Mouse (Mus musculus): ENCODE results near the gene Lif.

Lif gene

DNA sequence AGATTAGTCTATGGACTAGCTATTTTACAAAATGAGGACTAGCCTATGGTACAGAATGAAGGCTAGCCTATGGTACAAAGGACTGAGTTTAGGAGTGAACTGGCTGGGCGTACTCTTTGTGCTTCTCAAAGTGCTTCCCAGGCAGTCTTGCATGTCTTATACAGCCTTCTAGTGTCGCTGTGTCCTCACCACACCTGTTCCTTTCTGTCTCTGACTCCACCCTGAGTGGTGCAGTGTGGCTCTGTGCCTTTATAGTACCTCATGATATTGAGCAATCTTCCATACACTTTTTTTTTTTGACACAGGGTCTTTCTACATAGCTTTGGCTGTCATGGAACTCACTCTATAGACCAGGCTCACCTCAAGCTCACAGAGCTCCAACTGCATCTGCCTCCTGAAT, 25.9 kb upstream of the Lif start:
- no peak for DNase-seq (ENCODE audit: low spot score)

DNA sequence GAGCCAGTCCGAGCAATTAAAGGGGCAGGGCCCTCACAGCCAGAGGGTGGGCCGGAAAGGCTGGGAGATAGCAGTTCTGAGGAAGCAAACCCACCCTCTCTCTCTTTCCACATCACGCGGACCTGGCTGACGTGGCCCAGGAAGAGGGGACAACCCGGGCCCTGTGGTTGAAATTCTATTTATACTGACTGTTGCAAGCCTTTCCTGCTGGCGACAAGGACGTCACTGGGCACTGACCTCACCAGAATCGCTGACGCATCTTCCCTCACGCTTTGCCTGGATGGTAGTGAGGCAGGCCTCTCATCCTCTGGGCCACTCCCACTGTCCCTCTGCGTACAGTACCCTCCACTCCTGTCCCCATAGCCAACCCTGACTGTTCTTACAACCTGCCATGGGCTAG, 24.7 kb upstream of the Lif start:
- no peak for DNase-seq (ENCODE audit: low spot score)

DNA sequence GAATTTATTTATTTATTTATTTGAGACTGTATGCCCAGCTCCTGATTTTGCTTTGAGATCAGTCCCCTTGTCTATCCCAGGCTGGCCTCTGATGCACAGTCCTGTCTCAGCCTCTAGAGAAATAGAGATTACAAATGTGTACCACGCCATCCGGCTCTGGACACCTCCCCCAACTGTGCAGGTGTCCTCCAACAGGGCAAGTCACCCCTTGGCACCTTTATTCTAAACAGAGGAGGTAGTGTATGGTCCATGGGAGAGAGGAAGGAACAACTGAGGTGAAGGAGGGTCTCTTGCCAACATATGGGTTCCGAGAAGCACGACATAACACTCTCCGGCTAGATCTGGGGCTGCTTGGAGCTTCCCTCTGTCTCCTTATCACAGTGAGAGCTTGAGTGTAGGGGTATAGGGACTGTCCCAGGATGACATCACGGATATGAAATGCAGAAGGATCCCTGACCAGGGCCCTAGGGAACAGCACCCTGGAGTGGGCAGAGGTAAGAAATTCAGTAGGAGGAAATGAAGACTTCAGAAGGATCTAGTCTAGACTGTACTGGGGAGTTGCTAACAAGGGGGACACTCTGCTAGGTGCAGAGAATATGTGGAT, 22.2 kb upstream of the Lif start:
- no peak for DNase-seq (ENCODE audit: low spot score)

DNA sequence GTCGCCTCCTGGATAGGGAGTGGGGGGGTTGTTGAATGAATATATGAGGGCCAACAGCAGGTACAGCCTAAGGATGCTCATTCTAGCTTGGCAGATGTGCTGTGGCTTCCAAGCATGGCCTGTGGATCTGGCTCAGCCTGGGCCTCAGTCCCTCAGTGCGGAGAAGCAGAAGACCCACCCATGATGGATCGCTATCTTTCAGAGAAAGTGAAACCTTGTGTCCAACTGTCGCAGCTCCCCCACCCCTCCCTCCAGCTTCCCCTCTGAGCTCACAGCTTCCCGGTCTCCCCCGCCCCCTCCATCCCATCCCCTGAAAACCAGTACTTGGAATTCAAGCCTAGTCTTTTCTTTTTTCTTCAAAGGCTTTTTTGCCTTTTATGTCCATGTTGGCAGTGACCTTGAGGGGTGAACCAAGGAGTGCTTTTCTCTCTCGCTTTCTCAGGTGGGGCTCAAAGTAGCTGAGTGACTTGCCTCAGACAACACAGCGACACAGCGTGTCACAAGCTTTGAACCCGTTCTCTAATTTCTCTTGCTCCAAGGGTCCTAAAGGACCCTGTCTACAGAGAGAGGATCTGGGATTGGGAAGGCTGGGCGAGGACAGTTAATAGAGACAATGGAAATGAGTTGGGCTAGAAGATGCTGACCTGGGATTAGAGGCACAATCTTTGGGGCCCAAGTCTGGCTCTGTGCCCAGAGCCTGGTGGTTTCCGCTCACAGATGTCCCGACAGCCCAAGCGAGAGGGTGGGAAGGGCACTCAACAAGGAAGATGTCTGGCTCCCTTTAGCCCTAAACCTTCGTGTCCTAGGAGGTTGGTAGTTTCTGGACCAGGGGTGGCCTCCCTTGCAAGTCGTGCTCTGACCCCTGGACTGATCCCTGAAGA, 21.5 kb upstream of the Lif start, which contains the start of gene Osm:
Gene Osm, plus strand, starts transcription at position 756 of the 881 bp plus-strand sequence.
- no peak for DNase-seq (ENCODE audit: low spot score)

DNA sequence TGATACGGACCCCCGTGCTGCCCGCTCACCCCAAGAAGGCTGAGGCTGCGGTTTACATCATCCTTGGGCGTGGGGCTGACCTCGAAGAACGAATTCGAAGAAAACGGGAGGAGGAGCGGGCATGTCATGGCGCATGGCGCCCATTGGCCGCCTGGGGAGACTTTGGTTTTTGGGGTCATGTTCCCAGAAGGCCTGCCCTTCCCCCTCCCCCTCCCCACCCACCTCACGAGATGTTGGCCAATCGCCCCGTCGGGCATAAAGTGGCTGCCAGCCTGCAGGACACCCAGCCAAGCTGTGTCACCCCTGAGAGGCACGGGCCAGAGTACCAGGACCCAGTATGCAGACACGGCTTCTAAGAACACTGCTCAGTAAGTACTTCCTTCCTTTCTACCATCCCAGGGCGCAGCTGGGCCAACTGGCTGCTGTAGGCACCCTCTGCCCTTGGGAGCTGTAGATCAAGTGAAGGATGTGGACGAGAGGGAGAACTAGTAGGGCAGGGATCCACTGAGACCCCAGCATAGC, 20.8 kb upstream of the Lif start:
- DNase-seq (ENCODE audit: low spot score): no peak

DNA sequence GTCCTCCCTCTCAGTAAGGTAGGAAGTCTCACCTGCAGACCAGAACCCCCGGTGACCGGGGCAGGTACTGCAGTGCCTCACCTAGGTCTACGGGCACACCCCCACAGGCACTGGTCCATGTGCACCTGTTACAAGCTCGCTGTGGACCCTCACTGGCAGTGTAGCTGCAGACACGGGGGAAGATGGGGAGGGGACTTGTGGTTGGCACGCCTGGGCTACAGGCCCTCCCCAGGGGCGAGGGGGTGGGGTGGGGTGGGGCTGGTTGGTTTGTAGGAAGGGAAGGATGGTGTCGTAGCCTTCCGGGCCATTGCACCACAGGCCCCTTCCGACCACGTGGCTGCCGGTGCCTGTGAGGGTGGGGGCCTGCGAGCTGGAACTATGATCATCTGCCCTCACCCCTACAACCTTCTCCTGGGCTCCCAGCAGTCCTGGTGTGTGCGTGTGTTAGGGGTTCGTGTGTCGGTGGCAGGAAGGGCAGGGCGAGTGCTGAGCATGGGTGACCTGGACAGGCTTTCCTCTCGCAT, 19.9 kb upstream of the Lif start:
- DNase-seq (ENCODE audit: low spot score): no peak

DNA sequence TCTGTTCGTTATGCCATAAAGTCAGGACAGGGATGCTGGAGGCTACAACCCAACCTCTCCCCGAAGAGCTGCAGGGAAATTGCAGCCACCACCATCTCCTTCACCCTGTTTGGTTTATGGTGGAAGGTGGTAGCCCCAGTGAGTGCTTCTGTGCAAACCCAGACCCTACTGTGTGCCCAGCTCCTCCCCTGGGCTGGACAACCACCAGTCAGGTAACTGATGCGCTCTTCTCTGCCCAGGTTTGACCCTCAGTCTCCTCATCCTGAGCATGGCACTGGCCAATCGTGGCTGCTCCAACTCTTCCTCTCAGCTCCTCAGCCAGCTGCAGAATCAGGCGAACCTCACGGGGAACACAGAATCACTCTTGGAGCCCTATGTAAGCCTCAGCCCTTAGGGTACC, 19.2 kb upstream of the Lif start:
- no peak for DNase-seq (ENCODE audit: low spot score)

DNA sequence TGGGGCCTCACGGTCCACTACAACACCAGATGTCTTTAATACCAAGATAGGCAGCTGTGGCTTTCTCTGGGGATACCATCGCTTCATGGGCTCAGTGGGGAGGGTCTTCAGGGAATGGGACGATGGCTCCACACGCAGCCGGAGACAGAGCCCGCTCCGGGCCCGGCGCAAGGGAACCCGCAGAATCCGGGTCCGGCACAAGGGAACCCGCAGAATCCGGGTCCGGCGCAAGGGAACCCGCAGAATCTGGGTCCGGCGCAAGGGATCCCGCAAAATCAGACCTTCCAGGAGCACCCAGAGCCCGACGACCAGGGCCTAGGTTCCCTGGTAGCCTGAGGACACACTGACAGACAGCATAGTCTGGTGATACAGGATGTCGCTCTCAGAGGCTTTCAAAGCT, 17.7 kb upstream of the Lif start:
- no peak for DNase-seq (ENCODE audit: low spot score)

DNA sequence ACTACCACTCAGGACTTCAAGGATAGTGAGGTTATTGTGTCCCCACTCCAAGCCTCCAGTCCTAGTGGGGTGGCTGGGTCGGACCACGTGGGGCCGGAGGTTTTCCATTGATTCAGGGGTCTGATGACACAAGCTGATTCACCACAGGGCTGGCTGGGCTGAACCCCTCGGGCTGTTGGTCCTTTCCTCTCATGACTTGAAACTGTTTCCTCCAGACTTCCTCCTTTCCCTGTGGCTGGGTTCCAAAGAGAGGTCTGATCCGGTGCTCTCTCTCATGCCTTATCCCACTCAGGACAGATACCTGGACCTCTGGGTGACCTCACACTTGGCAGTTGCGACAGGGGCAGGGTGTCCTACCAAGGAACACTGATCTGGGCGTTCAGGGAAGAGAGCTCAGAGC, 17.2 kb upstream of the Lif start:
- DNase-seq (ENCODE audit: low spot score): no peak

DNA sequence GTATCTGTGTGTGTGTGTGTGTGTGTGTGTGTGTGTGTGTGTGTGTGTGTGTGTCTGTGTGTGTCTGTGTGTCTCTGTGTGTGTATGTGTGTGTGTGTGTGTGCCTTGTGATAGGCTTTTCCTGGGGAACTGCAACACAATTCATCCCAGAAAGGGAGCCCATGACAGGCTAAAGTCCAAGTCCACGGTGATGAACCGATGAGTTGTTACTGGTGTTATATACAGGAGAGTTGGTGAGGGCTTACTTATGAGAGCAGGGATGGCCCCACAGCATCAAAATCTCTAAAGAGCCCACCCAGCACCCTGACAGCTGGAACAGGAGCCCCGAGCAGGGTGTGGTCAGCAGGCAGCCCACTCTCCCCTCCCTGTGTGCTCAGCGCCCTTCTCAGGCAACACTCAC, 16.2 kb upstream of the Lif start:
- DNase-seq (ENCODE audit: low spot score): no peak

DNA sequence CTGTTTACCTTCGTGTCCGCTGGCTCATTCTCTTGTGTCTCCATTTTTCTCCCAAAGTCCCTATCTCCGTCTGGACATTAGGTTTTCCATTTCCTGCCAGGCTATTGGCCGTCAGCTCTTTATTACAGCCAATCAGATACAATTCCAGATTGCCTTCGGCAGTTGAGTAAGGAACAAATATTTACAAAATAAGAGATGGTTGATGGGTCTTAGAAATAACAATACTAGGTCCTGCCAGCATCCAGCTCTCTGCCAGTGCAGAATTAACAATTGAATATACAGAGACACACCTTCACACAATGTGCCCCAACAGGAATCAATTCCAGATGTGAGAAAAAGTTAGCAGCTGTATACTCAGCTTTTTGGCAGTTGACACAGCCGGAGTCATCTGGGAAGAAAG, 11.2 kb upstream of the Lif start:
- DNase-seq (ENCODE audit: low spot score): no peak

DNA sequence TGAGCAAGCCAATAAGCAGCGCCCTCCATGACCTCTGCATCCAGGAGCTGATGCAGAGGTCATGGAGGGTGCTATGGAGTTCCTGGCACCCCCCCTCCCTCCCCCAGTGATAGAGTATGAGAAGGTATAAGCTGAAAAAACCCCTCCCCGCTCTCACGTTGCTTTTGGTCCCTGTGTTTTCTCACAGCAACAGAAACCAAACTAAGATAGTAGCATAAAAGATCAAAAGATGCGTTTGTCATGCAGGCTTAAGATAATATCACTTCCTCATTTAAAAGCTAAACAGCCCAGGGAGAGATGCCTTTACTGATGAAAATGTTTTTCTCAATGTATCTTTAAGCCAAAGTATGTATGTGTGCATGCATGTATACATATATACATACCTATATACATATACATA, 10.7 kb upstream of the Lif start:
- DNase-seq (ENCODE audit: low spot score): no peak

DNA sequence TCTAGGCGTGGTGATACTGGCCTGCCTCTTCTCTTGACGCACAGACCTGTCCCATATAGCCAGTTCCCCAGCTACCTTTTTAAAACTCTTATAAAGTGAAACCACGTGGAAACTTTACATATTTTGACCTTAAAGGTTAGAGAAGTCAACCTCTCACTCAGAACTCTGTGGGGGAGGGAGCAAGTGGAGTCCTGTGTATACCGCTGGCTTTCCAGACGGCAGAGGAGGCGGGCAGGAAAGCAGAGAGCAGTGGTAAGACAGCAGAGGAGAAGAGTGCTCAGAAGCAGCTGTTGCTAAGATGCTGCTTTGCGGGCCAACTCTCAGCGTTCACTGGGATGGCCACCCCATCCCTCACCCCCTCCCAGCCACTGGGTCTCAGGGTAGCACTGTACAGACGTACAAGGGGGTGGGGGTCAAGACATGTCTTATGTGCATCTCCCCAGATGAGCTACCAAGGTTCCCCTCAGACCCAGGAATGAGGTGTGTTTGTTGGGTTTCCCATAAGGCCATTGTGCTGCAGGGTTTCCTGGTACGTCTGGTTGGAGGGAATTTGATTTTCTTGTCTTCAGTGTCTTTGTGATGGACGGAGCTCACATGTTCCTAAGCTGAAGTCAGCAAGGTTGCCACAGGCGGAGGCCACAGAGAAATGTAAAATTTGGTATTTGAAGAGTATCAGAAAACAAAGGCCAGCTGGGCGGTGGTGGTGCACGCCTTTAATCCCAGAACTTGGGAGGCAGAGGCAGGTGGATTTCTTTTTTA, 10.0 kb upstream of the Lif start:
- DNase-seq (ENCODE audit: low spot score): no peak

DNA sequence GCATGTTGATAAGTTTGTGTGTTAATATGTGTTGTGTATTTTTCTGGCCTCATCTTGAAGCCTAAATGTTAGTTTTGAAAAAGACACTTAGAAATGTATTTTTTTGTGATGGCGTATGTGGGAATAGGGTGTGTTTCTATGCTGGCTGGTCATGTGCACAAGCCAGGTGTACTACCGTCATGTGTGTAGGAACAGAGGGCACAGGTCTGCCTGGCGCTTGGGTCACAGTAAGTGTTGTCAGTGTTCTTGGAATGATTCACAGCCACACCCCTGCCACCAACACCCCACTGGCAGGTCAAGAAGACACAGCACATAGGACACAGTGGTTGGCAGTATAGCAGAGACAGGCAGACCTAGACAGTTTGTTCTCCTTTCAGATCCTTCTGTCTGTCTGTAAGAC, 8.2 kb upstream of the Lif start:
- DNase-seq (ENCODE audit: low spot score): no peak

DNA sequence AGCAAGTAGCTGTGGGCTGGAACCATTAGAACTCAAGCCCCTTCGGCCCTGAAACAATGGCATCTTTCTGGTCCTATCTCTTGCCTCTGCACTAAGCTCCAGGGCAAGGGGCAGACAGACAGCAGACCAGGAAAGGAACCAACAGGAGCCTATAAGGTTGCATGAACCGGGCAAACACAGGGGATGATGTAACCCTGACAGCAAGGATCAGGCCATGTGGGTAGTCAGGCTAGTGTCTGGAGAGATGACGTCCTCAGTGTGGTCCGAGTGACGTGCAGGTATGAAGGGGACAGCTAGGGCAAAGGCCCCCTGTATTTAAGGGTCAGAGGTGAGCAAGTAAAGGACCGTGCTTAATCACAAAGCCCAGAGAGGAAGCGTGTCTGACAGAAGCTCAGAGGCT, 7.1 kb upstream of the Lif start:
- DNase-seq (ENCODE audit: low spot score): no peak

DNA sequence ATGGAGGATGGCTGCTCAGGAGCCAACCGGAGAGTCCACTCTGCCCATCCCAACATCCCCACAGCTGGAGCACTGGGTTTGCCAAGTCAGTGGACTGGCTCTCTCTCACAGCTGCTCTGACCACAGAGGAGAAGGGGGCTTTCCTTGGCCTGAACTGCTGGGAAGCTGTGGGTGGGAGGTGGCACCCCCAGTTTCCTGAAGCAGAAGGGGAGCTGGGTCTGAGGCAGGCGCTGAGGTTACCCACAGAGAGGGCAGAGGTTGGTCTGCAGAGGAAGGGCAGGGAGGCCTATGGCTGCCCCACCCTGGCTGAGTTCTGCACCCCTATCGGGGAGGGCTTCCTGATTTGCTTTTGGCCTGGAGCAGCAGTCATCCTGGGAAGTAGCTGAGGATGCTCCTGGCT, 6.0 kb upstream of the Lif start:
- DNase-seq (ENCODE audit: low spot score): no peak

DNA sequence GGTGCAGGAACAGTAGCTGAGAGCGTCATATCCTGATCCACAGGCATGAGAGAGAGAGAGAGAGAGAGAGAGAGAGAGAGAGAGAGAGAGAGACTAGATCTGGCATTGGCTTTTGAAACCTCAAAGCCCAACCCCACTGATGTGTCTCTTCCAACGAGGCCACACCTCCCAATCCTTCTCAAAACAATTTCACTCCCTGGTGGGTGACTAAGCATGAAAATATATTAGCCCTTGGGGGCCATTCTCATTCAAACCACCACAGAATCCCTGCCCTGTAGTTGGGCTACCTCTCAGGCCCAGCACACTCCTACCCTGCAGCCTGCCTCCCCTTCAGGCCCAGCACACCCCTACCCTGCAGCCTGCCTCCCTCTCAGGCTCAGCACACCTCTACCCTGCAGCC, 4.5 kb upstream of the Lif start:
- no peak for DNase-seq (ENCODE audit: low spot score)

DNA sequence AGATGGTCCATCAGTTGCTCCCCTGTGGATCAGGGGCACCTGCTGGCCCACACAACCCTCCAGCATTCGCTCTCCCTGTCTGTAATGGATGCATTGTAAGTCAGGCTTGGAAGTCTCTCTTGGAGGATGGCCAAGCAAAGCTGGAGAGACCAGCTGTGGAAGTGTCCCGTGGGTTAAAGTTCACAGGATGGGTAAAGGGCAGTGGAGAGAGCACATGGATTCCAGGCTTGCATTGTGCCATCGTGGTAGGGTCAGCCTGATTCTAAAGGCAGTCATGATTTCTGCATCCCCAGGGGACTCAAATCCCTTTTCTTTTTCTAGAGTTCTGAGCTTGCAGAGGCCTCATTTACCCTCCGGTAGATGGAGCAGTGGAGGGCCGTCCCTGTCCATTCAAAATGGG, 399 bp downstream of the Lif start:
- no peak for DNase-seq (ENCODE audit: low spot score)

DNA sequence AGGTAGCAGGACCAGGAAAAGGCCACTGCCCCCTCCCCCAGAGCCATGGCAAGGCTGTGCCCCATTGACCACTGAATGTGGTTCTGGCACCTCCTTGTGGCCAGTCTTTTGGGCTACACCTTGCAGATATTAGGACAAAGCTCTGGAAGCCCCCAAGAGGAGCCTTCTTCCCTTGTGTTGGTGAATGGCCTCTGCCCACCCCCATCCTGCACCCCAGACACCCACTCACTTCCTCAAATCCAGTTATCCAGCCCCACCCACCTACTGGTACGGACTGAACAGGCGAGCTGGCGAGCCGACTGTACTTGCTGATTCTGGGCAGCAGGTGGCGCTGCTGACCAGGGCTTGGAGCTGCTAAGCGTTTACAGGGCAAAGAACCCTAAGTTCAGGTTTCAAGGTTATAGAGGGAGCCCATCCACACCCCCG, 1.3 kb downstream of the Lif start:
- DNase-seq (ENCODE audit: low spot score): peak; percentile 76

DNA sequence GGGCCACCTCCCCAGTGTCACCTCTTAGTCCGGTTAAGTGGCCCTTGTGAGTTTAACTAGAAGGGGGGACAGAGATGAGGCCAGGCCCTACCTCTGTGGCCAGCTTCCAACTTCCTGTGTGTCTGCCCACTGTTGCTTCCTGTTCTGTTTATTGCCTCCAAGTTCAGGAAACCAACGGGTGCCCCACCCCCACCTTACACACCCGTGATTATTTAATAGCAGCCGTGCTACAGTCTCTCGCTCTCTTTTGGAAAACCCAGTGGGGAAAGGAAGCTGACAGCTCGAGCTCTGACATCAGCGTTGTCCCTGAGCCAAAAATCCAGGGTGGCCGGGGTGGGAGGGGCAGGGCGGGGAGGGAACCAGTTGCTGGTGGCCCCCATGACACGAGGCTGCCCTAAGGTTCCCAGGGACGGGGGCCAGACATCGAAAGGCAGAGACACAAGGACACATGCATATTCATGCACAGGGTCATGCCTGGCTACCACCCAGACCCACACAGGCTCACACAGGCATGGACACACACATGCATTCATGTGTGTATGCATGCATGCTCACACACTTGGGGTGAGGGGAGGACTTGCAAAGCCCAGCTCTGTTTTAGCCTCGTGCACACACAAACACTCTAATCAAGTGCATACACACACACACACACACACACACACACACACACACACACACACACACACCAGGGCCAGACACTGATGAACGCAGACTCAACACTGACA, 3.3 kb downstream of the Lif start:
- DNase-seq (ENCODE audit: low spot score): peak; percentile 57

DNA sequence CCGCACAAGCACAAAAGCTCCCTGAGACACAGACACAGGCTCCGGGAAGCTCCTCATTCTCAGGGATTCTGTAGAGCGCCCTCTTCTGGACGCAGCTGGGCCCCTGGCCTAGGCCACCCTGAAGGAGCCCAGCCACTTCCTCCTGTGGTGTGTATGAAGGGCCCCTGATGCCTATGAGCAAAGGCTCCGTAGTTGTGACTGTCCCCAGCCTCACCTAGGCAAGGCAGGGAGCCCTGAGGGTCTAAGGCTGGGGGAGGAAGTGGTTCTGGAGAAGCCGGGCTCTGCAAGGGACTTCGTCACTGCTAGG, 3.8 kb downstream of the Lif start:
- DNase-seq (ENCODE audit: low spot score): peak; percentile 64

DNA sequence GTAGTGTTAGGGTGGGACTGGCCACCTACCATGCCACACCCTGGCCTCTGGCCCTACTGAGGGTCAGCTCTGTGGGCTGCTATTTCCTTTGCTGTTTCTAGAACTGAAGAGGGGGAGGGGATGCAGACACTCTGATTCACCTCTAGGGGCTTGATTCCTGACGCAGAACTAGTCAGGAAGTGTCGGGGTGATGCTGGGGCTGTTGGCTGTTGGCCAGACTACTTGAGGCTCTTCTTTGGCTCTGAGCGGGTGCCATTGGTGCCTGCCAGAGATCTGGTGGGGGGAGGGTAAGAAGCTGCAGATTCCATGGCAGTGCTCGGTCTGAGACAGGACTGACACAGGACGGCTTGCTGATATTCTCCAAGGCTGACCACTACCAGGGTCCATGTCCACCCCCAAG, 4.6 kb downstream of the Lif start:
- DNase-seq (ENCODE audit: low spot score): peak; percentile 33

All from lung, postnatal 25 days (tissue).